Mouse (Mus musculus) erythroblast, adult 5-6 weeks (primary cell): ENCODE data around the gene Usf1. TPM values are rescaled to one million over a fixed set of nuclear protein-coding genes. Genes with fewer than 3 reads are reported as not detected.

ENCODE experiments used
- ATAC-seq: replicated peaks from 2 replicates; pipeline ENCODE4 v1.8.0; 2016; ENCODE audit warnings: moderate number of reproducible peaks, mild to moderate bottlenecking, moderate TSS enrichment, inconsistent platforms; ENCODE audit not compliant: poor library complexity, low FRiP score, severe bottlenecking
- total RNA-seq, 2 experiments: library from RNA; stranded (forward) in 1 of 2; stranded (reverse) in 1 of 2; fragments of 150-400 nt in 1 of 2; fragments of 200-764, 138-1000 nt in 1 of 2; gene quantifications; 2 replicates each; pipeline versions ENCODE4 v1.2.3 to v1.2.4; 2015 to 2017; ENCODE audit warnings: low replicate concordance in 2 of 2

Usf1 gene
- total RNA-seq, 2 experiments from 2014 or later: 2.7 to 23.1 TPM

DNA sequence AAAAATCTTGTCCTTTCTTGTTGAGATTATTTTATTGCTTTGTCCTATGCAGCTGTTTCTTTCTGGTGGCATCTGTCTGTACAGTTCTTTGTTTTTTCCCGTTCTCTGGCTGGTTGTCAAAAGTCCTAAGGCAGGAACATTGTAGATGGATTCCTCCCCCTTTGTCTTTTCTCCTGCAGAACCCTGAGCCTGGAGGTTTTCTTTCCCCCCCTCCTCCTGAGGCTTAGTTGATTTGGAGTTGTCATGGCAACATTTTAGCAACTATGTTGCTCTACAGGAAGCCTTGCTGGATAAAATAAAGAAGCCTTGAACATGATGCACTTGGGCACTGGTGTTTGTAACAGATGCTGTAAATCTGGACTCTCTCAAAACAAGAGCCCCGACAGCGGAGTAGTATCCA lies 1.3 kb downstream of the Usf1 start:
- no peak for ATAC-seq

DNA sequence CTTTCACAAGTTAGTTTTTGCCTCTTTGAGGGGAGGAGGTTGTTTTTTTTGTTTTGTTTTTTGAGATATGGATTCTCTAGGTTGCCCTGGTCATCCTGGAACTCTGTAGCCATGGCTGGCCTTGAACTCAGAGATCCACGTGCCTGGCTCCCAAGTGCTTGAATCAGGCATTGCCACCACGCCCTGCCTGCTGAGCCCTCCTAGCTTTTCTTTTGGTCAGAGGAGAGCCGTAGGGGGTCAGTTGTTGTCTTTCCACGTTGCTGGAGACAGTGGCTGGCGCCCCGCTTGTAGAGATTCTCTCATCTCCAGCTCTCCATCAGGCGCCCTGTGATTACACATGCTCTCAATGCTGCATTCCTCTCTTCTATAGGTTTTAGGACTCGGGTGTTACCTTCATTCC lies 2.5 kb downstream of the Usf1 start:
- ATAC-seq: no peak

DNA sequence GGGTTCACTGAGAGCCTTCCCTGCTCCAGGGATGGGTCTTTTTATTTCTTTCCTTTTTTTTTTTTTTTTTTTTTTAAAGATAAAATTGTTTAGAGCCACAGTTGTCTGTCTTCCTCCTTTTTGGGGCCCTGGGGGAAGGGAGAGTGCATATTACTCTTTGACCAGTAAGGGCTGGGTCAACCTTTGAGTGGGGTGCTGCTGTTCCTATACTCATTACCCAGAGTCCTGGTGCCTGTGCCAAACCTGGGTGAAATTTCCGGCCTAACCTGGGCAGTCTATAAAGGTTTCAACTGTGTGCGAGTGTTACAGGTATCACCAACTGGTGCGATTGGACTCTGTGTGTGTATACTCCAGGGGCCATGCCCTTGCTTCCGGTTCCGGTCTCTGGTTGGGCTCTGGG lies 7.5 kb downstream of the Usf1 start, which contains the start of gene Tstd1:
Gene Tstd1, plus strand, starts transcription at position 213 of the 400 bp plus-strand sequence.
- ATAC-seq: no peak

DNA sequence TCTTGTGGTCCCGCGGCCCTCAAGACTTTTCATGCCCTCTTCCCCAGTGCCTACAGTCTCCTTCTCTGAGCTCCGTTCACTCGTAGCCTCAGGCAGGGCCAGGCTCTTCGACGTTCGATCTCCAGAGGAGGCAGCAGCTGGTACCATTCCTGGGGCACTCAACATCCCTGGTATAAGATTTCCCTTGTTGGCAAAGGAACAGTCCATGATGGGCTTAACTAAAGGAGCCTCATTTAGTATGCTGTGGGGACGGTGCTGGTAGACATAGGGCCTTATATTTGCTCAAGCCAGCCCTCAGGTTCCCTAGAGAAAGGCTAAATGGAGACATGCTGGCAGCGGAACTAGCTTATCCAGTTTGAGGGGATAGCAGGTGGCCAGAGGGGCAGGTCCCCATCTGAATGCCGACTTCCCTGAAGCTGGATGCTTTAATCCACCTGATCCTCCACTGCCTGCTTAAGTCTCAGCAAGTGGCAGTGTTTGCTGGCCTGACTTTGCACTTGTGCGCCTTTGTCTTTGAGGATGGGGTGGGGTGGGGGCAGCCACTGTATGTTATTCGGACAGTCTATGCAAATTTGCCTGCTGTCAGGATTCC lies 8.3 kb downstream of the Usf1 start:
- ATAC-seq: no peak

DNA sequence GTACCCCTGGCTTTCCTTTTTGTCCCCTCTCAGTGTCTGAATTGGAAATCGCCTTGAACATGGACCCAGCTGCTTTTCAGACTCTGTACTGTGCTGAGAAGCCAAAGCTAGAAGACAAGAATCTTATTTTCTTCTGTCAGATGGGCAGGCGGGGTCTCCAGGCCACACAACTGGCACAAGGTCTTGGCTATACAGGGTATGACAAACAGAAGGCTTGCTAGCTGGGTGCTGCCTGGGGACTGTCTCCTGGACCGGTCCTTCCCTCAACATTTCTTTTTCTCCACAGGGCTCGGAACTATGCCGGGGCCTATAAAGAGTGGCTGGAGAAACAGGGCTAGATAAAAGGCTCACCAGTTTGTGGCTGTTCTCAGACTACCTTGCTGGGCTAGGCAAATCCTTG lies 8.8 kb downstream of the Usf1 start:
- ATAC-seq: no peak

DNA sequence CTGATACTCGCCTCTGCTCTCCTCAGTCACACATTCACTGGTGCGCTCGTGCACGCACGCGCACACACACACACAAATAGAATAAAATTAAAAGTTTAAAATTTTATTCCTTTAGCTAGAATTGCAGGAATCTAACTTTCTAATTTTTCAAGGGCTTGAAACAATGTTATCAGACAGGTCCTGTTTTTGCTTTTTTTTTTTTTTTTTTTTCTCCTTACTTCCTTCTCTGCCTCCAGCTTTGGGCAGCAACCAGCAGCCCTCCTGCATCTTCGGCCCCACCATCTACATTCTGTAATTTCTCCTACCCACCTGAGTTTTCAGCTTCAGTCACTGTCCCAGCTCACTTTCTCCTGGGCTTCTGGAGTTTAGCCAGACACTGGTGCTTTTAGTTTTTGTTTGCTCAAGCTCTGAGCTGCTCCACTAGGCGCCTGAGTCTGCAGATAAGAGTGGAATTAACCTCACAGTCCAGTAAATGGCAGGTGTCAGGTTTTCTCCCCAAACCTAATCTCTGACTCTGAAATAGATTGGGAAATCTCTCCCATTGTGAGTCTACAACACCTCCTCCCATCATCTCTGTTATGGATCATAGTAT lies 11.5 kb downstream of the Usf1 start:
- no peak for ATAC-seq

DNA sequence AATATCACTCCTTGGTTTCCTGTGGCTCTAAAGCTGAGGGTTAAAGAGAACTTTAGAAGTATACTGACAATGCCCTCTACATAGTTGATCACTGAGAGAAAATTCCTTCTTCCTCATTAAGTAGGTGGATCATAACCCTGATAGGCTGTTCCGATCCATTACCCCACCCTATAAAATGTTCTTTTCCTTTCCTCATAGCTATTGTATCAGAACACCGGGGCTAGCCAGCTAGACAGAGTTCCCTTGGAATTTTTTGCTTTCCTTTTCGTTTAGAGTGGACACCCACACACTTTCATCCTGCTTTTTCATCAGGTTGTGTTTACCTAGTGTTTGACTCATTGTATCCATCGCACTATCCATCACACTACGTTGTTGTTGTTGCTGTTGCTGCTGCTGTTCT lies 13.5 kb downstream of the Usf1 start:
- ATAC-seq: no peak

DNA sequence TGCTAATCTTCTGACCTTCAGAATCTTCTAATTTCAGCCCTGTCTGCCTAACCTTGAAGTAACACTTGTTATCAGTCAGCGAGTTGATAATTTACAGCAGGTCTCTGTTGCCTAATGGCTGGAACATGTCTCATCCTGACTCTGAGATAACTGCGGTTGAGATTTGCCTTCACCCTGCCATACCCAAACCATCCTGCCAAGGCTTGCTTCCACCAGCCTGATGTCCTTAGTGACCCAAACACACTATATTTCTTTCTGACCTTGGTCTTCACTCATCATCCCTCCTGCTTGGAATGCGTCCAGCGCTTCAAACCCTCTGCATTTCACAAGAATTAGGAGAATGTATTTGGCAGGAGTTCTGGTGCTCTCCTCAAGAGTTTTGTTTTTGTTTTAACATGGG lies 14.0 kb downstream of the Usf1 start:
- ATAC-seq: no peak

DNA sequence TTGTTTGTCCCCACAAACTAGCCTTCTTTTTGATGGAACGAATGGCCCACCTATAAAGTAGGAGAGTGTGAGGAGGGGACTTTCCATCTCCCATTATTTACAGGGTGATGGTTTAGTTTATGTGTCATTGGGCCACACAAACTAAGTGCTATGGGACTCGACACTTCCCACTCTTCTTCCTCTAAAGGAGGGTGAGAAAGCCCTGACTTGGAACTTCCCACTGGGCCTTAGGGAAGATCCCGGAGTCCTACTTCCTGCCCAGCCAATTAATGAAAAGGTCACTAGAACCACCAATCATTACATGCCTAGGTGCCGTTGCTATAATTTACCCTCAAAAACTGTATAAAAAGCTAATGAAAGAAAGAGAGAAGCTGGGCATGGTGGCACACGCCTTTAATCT lies 21.0 kb downstream of the Usf1 start:
- ATAC-seq: no peak

DNA sequence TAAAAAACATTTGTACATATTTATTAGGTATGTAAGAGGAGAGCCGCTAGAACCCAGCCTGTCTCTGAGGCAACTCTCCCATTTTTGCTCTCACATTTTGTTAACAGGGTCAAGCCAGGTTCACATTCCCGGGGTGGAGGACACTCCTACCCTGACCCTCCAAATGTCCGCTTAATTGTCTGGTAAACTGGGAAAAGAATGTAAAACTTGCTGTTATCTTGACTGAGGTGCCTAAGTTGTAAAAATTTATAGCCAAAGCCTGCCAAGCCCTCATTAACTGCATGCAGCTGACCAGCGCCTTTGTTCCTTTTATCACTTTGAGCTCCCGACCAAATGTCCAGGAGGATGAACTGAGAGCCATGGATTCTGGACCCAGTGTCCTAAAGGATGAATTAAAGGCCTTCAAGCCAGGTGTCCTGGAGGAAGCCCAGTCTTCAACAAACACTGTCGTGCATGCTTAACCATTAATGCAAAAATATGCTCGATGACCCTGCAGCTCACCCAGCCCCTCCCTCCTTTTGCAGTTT lies 24.2 kb downstream of the Usf1 start:
- no peak for ATAC-seq

DNA sequence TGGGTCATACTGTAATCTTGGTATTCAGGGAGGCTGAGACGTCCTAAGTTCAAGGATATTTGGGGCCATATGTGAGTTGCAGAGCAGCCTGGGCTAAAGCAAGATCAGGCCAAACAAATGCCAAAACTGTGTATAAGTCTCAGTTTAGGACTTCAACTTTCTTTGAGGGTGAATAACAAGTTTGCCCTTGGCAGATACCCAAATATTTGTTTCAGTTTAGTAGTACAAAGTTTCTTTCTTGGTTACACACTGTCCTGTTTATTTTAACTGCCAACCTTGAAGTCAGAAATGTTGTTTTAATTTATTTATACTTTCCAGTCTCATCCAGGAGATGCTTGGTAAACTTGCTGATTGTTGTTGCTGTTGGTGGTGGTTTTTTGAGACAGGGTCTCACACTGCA lies 24.9 kb downstream of the Usf1 start:
- no peak for ATAC-seq

DNA sequence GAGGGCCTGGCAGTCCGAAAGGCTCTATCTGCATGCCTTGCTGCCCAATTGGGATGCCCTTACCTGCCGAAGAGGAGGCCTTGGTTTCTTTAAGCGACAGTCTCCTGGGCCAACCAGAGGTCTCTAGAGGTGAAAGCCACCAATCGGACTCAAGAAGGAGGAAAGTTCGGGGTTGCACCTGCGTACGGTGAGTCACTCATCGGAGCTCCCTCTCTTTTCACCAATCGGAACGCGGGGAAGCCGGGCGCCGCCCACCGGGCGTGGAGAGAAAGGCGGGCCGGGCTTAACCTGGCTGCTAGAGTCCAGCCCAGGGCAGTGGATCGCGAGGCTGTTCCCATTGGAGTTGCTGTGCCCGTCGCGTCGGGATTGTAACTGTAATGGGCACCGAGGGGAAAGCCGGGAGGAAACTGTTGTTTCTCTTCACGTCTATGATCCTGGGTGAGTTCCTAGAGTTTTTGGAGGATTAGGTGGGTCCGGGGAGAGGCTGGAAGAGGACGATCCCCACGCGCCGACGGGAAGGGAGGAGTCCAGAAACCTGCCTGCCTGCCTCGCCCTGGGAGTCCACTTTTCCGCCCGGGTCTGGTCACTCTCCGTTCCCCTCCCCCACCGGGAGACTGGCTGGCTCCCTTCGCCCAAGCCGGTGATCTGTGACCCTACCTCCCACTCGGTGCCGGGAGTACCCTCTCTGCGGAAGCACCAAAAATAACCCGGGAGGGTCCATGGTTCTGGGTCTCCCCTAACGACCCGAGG lies 26.3 kb downstream of the Usf1 start, which contains the start of gene F11r:
Gene F11r, plus strand, starts transcription at position 272 of the 750 bp plus-strand sequence.
- peak; percentile 64 for ATAC-seq

DNA sequence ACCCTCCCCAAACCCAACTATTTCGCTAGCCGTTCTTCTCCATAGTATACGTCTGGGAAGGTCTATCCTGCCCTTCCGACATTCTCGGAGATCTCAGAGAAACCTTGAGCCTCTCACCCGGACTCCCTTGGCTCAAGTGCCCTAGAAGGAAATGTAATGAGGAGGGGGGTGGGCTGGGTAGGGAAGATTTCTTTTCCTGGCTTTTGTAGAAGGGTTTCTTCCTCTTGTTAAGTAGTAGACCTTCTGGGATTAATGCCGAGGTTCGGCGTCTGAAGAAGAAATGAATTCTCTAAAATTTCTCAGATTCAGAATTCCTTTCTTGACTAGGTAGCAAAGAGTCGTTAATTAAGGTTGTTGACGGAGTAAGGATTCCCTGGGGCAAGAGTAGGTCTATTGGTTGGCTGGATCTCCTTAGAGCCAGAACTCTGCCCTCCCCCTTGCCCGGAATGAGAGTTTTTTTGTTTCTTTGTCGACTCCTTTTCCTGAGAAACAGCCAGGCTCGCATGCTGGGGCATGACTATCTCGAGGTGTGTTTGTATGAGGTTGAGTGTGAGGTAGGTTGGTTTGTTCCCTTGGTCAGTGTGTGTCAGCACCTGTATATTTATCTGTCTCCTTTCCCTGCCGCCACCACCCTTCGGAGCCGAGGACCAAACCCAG lies 27.0 kb downstream of the Usf1 start:
- no peak for ATAC-seq

DNA sequence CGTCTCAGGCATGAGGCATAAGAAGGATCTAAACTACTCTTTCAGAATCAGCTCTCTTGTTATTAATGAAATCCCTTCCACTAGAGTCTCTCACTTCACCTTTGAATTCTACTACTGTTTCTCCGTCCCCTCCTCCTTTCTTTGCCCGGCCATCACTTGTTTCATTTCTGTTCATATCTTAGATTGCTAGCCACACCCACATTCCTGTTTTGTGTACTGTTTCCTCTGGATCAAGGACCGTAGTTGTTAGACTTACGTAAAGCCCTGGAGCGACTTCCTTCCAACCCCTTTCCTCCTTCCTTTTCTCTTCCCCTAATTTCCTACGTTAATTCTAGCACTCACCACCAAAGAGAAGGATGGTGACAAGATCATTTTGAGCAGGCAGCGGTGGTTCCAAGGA lies 28.0 kb downstream of the Usf1 start:
- no peak for ATAC-seq

DNA sequence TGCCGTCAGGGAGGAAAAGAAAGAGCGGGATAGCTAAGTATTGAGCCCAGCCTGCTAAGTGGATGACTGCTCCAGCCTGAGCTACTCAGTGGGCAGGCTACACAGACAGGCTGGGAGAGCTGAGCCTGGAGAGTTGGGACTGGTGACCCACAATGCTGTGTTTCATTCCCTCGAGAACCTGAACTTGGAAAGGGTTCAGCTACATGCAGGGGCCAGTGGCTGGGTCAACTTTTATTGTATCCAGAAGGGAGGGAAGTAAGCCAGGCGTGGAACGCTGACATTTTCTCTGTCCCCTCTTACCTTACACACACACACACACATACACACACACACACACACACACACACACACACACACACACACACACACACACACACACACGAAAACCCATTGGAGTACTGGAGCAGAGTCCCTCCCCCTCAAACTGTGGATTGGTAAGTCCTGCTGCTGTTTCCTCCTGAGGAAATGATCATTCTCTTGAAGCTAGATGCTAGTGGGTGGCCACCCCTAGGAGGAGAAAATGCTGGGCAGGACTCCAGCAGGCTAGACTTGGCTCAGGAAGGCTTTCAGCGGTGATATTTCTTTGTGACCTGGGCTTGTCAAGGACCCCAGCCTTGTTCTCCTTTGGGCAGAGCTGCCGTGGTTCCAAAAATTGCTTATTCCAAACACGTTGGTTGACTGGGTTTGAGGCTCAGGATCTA lies 29.1 kb downstream of the Usf1 start:
- no peak for ATAC-seq

DNA sequence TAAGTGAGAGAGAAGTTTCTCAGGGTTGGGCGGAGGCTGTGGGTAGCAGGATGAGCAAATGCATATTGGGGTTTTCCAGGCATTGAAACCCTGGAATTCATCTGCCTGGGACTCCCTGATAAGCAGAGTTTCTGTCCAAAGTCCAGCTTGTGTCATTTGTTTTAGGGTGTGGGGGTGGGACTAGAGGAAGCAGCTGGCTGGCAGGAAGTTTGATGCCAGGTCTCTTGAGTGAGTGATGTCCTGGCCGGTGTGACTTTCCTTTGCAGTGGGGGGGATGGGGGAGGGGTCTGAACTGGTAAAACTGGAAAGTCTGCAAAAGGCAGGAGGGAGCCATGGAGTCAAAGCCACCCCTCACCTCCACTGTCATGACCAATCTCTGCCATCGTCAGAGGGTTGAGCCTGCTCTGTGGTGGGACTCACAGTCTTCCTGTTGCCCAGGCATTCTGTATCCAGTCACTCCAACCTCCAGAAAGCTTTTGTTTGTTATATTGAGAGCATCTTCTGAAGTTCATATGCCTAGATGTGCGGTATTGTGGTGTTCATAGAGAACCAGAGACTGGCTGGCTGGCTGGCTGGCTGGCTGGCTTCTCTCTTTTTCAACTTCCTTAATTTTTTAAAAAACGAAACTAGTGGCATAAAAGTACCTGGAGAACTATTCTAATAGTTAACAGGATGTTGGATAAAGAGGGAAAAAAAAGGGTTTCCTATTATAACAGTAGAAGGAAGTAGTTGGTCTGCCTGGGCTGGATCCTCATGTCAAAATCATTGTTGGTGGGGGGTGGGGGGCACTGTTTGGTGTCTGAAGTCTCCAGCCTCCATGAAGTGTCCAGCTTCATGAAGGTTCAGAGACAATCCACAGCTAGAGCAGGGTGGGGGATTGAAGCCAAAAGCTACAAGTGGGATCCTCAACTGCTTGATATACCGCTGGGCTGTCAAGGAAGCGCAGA lies 30.6 kb downstream of the Usf1 start:
- no peak for ATAC-seq

DNA sequence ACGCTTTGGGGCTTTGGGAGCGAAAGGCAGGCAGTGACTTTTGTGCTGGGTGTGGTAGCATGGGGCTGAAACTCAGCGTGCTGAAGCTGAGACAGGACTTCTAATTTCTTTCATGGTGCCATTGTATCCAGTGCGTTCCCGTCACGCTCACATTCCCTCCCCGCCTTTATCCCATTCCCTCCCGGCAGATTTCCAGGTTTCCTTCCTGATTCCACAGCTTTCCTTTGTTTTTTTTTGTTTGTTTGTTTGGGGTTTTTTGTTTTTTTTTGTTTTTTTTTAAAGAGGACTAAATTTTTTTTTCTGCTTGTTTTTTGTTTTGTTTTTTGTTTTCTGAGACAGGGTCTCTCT lies 31.3 kb downstream of the Usf1 start:
- no peak for ATAC-seq

DNA sequence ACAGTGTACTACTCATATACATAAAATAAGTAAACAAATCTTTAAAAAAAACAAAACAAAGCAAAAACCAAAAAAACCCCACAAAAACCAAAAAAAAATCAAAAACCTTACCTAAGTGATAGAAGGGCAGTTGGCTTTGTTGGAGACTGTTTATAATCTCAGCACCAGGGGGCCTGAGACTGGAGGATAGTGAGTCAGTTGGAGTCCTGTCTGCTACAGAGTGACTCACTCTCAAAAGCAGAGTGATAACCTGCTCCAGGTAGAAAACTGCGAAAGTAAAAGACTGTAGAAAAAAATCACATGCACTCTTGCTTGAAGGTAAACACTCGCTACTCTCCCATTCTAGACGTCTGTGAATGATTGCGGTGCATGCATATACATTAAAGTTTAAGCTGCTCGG lies 33.9 kb downstream of the Usf1 start:
- no peak for ATAC-seq

DNA sequence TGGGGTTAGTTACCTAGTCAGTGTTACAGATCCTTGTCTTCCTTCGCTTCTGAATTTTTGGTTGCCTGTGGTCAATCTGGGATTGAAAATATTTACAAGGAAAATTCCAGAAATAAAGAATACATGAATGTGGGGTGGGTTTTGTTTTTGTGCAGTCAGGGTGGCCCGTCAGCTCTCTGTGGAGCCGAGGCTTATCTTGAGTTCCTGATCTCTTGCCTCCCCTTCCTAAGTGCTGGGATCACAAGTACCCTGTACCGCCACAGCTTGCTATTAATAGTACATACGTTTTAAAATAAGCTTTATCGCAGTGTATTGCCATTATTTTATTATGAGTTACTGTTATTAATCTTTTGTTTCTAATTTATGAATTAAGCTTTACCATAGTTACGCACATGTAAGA lies 35.7 kb downstream of the Usf1 start:
- ATAC-seq: no peak
